Comparison of ENCODE assay signal across 8 mouse cellular contexts in the genomic region with DNA sequence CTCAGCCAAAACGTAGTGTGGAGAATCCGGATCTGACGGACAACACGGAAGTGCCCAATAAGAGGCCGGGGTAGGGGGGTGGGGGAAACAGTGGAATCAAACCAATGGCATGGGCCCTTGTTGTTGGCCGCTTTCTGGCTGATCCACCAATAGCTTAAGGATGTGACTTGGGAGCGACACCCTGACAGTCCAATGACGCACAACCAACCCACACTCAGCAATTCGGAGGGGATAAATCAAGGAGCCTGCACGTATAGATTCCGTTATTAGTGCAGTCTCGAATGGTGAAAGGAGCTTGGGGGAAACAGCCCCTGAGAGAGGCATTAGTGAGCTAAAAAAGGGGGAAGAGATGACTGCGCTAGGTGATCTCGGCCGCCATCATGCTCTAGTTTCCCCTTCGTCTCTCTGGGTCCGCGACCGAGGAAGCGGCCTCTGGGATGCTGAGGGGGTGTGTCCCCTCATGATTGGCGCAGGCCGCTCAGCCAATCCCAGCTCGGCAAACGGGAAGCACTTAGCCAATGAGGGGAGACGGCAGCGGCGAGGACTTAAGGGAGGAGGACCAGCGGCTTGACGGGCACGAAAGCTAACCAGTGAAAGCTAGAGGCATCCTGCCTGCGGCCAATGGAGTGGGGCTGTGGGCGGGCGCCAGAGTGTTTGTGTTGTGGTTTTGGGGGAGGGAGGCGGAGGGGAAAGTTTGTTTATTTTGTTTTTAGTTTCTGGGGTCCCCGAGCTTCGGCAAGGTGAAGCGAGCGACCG. TPM values are rescaled to one million over a fixed set of nuclear protein-coding genes. Genes with fewer than 3 reads are reported as not detected.
A peak's percentile ranks its signal among the peaks of the same experiment; 100 is the strongest.
DNase-seq lines count a peak whose midpoint lies in the region; ATAC-seq and TF ChIP-seq lines count a peak whose summit lies in the region.

Gene Tnrc6b (plus strand): TSS at position 706 of the 756 bp plus-strand sequence.

- WGBS in heart, embryonic 11.5 days (ENCODE audit: insufficient replicate concordance), result under 1% methylated on average over 39 of the region's 39 CpGs
- 1% methylated on average over 39 of the region's 39 CpGs for WGBS in kidney, embryonic 16.5 days
- WGBS in liver, adult 2 months, result under 1% methylated on average over 39 of the region's 39 CpGs

- H3K9ac ChIP-seq in heart, embryonic 11.5 days (ENCODE audit: low read depth, low read length), result peak within 1 kb of the TSS; percentile 87
- peak within 1 kb of the TSS; percentile 88 for H3K9ac ChIP-seq in kidney, embryonic 16.5 days (replicated peaks; ENCODE audit: low read length)
- peak within 1 kb of the TSS; percentile 93 for H3K9ac ChIP-seq in liver, adult 2 months (ENCODE audit: low read depth, low read length)

- H3K4me2 ChIP-seq in heart, embryonic 11.5 days, result peak within 1 kb of the TSS; percentile 96
- peak within 1 kb of the TSS; percentile 81 for H3K4me2 ChIP-seq in kidney, embryonic 16.5 days (replicated peaks; ENCODE audit: low read depth, low read length)
- peak within 1 kb of the TSS; percentile 86 for H3K4me2 ChIP-seq in myocyte (ENCODE audit: low read depth)

- H3K79me2 ChIP-seq in C2C12 (ENCODE audit: control insufficient read depth, insufficient read depth), result no peaks in the 10 kb centered on the region
- H3K79me2 ChIP-seq in liver, adult 2 months (ENCODE audit: control insufficient read depth, insufficient read depth, low read length), result peaks cover 20% of the 10 kb centered on the region
- no peaks in the 10 kb centered on the region for H3K79me2 ChIP-seq in myocyte (ENCODE audit: control insufficient read depth, insufficient read depth)

- no peaks in the 10 kb centered on the region for H3K79me3 ChIP-seq in C2C12 (ENCODE audit: low read depth)

- ATAC-seq in heart, embryonic 11.5 days (replicated peaks; ENCODE audit: insufficient number of reproducible peaks, low FRiP score, low TSS enrichment), result peak; percentile 98
- peak; percentile 97 for ATAC-seq in kidney, embryonic 16.5 days (ENCODE audit: low FRiP score, low TSS enrichment)

- H3K27me3 ChIP-seq in C2C12 (ENCODE audit: control insufficient read depth, insufficient read depth, insufficient read length) (no peaks in the 10 kb centered on the region), myocyte (ENCODE audit: control insufficient read depth, insufficient read depth, insufficient read length) (no peaks in the 10 kb centered on the region)
- peaks cover 15% of the 10 kb centered on the region for H3K27me3 ChIP-seq in erythroblast, embryonic 14.5 days (ENCODE audit: control insufficient read depth)
- no peaks in the 10 kb centered on the region for H3K27me3 ChIP-seq in heart, embryonic 11.5 days (ENCODE audit: control insufficient read depth, insufficient read depth, low read length)
- no peaks in the 10 kb centered on the region for H3K27me3 ChIP-seq in kidney, embryonic 16.5 days (ENCODE audit: insufficient read depth, low read length)
- no peaks in the 10 kb centered on the region for H3K27me3 ChIP-seq in liver, adult 2 months (ENCODE audit: control insufficient read depth, insufficient read depth, low read length)
- H3K27me3 ChIP-seq in splenic B cell, adult 2 months (ENCODE audit: control insufficient read depth, insufficient read depth, low read length, poor library complexity, severe bottlenecking), result no peaks in the 10 kb centered on the region; the same call in 1 of the 2 replicates

- H3ac ChIP-seq in C2C12 (ENCODE audit: control insufficient read depth, insufficient read length, low read depth) (peak within 1 kb of the TSS; percentile 60), myocyte (ENCODE audit: control insufficient read depth, insufficient read length) (peak within 1 kb of the TSS; percentile 71)

- H3K36me3 ChIP-seq in C2C12 (ENCODE audit: control insufficient read depth, insufficient read depth) (no peaks in the 10 kb centered on the region), myocyte (ENCODE audit: control insufficient read depth, insufficient read depth) (no peaks in the 10 kb centered on the region)
- H3K36me3 ChIP-seq in erythroblast, embryonic 14.5 days (ENCODE audit: control insufficient read depth), result no peaks in the 10 kb centered on the region
- no peaks in the 10 kb centered on the region for H3K36me3 ChIP-seq in heart, embryonic 11.5 days (ENCODE audit: control insufficient read depth, insufficient read depth, low read length)
- no peaks in the 10 kb centered on the region for H3K36me3 ChIP-seq in kidney, embryonic 16.5 days (ENCODE audit: insufficient read depth, low read length)
- H3K36me3 ChIP-seq in liver, adult 2 months (ENCODE audit: control insufficient read depth, insufficient read depth, low read length), result no peaks in the 10 kb centered on the region
- 0 out of 2 replicates have a peak, but pooled peaks cover 2% of the 10 kb centered on the region for H3K36me3 ChIP-seq in splenic B cell, adult 2 months (ENCODE audit: control insufficient read depth, insufficient read depth, low read length, poor library complexity, severe bottlenecking)

- H3K4me1 ChIP-seq in erythroblast, embryonic 14.5 days (ENCODE audit: control insufficient read depth), result peaks cover 39% of the 10 kb centered on the region
- H3K4me1 ChIP-seq in heart, embryonic 11.5 days (ENCODE audit: control insufficient read depth, insufficient read depth, low read length), result peaks cover 12% of the 10 kb centered on the region
- H3K4me1 ChIP-seq in kidney, embryonic 16.5 days (ENCODE audit: insufficient read depth, low read length), result peaks cover 34% of the 10 kb centered on the region
- peaks cover 18% of the 10 kb centered on the region for H3K4me1 ChIP-seq in liver, adult 2 months (ENCODE audit: control insufficient read depth, insufficient read depth, low read length)

- peak within 1 kb of the TSS; percentile 83 for H3K4me3 ChIP-seq in C2C12 (ENCODE audit: insufficient read depth, poor library complexity, severe bottlenecking)
- peak within 1 kb of the TSS; percentile 91 for H3K4me3 ChIP-seq in erythroblast, embryonic 14.5 days (replicated peaks)
- peak within 1 kb of the TSS; percentile 99 for H3K4me3 ChIP-seq in heart, embryonic 11.5 days (ENCODE audit: low read depth, low read length)
- H3K4me3 ChIP-seq in kidney, embryonic 16.5 days (ENCODE audit: low read length), result peak within 1 kb of the TSS; percentile 82
- peak within 1 kb of the TSS; percentile 88 for H3K4me3 ChIP-seq in liver, adult 2 months (ENCODE audit: insufficient read depth, low read depth, low read length)
- peak within 1 kb of the TSS; percentile 39 for H3K4me3 ChIP-seq in myocyte

- peak; percentile 87; the same call in 1 of the 2 replicates for TF ChIP-seq POLR2A in brain, embryonic 14.5 days (IDR thresholded peaks at IDR 0.05; ENCODE audit: borderline replicate concordance, extremely low read depth, insufficient read depth, insufficient read length, poor library complexity, severe bottlenecking)
- TF ChIP-seq POLR2A in liver, adult 2 months (IDR thresholded peaks at IDR 0.05; ENCODE audit: extremely low read depth, insufficient read depth, low read length), result peak; percentile 79
- TF ChIP-seq POLR2A in myocyte (IDR thresholded peaks at IDR 0.05; ENCODE audit: insufficient read length, low read depth), result peak; percentile 90

- TF ChIP-seq CTCF in C2C12 (IDR thresholded peaks at IDR 0.05; ENCODE audit: control insufficient read depth, insufficient read depth, insufficient read length), result no peak
- TF ChIP-seq CTCF in brain, embryonic 14.5 days (IDR thresholded peaks at IDR 0.05; ENCODE audit: borderline replicate concordance, extremely low read depth, insufficient read depth, insufficient read length), result no peak
- TF ChIP-seq CTCF in liver, adult 2 months (IDR thresholded peaks at IDR 0.05; ENCODE audit: low read depth, low read length), result no peak

- H3K27ac ChIP-seq in heart, embryonic 11.5 days (ENCODE audit: low read depth, low read length), result peak within 1 kb of the TSS; percentile 78
- peak within 1 kb of the TSS; percentile 97 for H3K27ac ChIP-seq in kidney, embryonic 16.5 days (ENCODE audit: low read length)
- H3K27ac ChIP-seq in liver, adult 2 months (replicated peaks; ENCODE audit: insufficient read depth, low read depth, low read length), result peak within 1 kb of the TSS; percentile 95

- DNase-seq in brain, embryonic 14.5 days (ENCODE audit: low read depth), result peak; percentile 100
- DNase-seq in liver, adult 2 months (ENCODE audit: extremely low read depth, low read depth, low spot score), result peak; percentile 97
- peak; percentile 99 for DNase-seq in splenic B cell, adult 2 months (ENCODE audit: low read depth, low spot score)

- no peaks in the 10 kb centered on the region for H3K9me3 ChIP-seq in erythroblast, embryonic 14.5 days (ENCODE audit: control insufficient read depth, low read length)
- no peaks in the 10 kb centered on the region for H3K9me3 ChIP-seq in heart, embryonic 11.5 days (replicated peaks; ENCODE audit: control insufficient read depth, low read length)
- H3K9me3 ChIP-seq in kidney, embryonic 16.5 days (ENCODE audit: low read length), result no peaks in the 10 kb centered on the region

TF ChIP-seq in C2C12, 6 proteins besides CTCF, POLR2A, EP300 and RAD21:
- TF ChIP-seq MAX (IDR thresholded peaks at IDR 0.05) (peak; percentile 44), MYOG (IDR thresholded peaks at IDR 0.05; ENCODE audit: control insufficient read depth, extremely low read depth, insufficient read length) (no peak)

TF ChIP-seq in myocyte, 11 proteins besides CTCF, POLR2A, EP300 and RAD21:
- peak; percentile 95 for TF ChIP-seq POLR2AphosphoS2 (IDR thresholded peaks at IDR 0.05; ENCODE audit: insufficient read length, low read depth)
- TF ChIP-seq USF1 (IDR thresholded peaks at IDR 0.05; ENCODE audit: low read depth), result no peak
- peak; percentile 78 for TF ChIP-seq SRF (IDR thresholded peaks at IDR 0.05; ENCODE audit: control insufficient read depth, insufficient read length, low read depth)

RNA-seq across cellular contexts. Expression of gene Tnrc6b, which starts in this region (rescaled TPM):
- polyA plus RNA-seq in C2C12 (2012; fragmentation: generic; extraction: Trizol), result 9.4 TPM
- 14.7 and 46.2 TPM in 2 replicates for polyA plus RNA-seq in brain, embryonic 14.5 days (2012; rRNA removed)
- polyA plus RNA-seq in erythroblast, embryonic 14.5 days (2012), result 8.2 and 8.6 TPM in 2 replicates
- 16.7 and 17.9 TPM in 2 replicates for polyA plus RNA-seq in heart, embryonic 11.5 days (2014; fragmentation: Nextera tagmentation; extraction: Ambion mirVana)
- polyA plus RNA-seq in kidney, embryonic 16.5 days (2015; fragmentation: Nextera tagmentation; extraction: Ambion mirVana), result 27.4 and 33.9 TPM in 2 replicates
- total RNA-seq in liver, adult 2 months (2014; rRNA removed), result 18.2 and 19.7 TPM in 2 replicates
- 6.1 and 7.3 TPM in 2 replicates for polyA plus RNA-seq in liver, adult 2 months (2012; rRNA removed)
- 8.9 TPM for polyA plus RNA-seq in myocyte (2012; fragmentation: generic; extraction: Trizol)

Comparison
In these comparisons a context has a peak if more than half of its experiments do, and no peak if none do; other contexts are left out.
1. Peak in every context shown above with its lines: DNase-seq, ATAC-seq, H3K4me3 ChIP-seq and H3K27ac ChIP-seq.
2. H3K4me3 ChIP-seq: peak in every context shown above with its lines; median percentile 99 in heart, embryonic 11.5 days; 91 in erythroblast, embryonic 14.5 days; 88 in liver, adult 2 months; 83 in C2C12; 82 in kidney, embryonic 16.5 days; 39 in myocyte.